Mouse (Mus musculus) hindlimb bud, embryonic 11.5 days (tissue): ENCODE results near the gene Bcl11a.

Source experiments
- DNase-seq: peaks from one replicate; pipeline ENCODE4 v3.0.0-alpha.2; 2012; ENCODE audit warnings: low read depth, low spot score; ENCODE audit errors: extremely low spot score

The Bcl11a gene

GRCm38 (mm10) chr11:24148545-24148944 lies 70.7 kb downstream of the Bcl11a start:
- no peak for DNase-seq

GRCm38 (mm10) chr11:24149462-24150220 lies 71.8 kb downstream of the Bcl11a start:
- DNase-seq: no peak

- DNase-seq: no peak
Measured at GRCm38 (mm10) chr11:24152076-24152784, 74.4 kb downstream of the Bcl11a start.

- no peak for DNase-seq
Measured at GRCm38 (mm10) chr11:24153049-24153448, 75.2 kb downstream of the Bcl11a start.

GRCm38 (mm10) chr11:24158026-24158425 lies 80.2 kb downstream of the Bcl11a start:
- no peak for DNase-seq

GRCm38 (mm10) chr11:24159656-24160055 lies 81.8 kb downstream of the Bcl11a start:
- no peak for DNase-seq

GRCm38 (mm10) chr11:24161458-24161857 lies 83.6 kb downstream of the Bcl11a start:
- DNase-seq: no peak

- no peak for DNase-seq
Measured at GRCm38 (mm10) chr11:24162056-24162455, 84.2 kb downstream of the Bcl11a start.

- DNase-seq: no peak
Measured at GRCm38 (mm10) chr11:24163072-24163471, 85.2 kb downstream of the Bcl11a start.

GRCm38 (mm10) chr11:24164065-24164464 lies 86.2 kb downstream of the Bcl11a start:
- DNase-seq: no peak

GRCm38 (mm10) chr11:24171675-24172285 lies 93.9 kb downstream of the Bcl11a start:
- no peak for DNase-seq

- DNase-seq: no peak
Measured at GRCm38 (mm10) chr11:24172585-24172984, 94.7 kb downstream of the Bcl11a start.

GRCm38 (mm10) chr11:24174161-24174792 lies 96.4 kb downstream of the Bcl11a start:
- no peak for DNase-seq

GRCm38 (mm10) chr11:24177458-24177857 lies 99.6 kb downstream of the Bcl11a start:
- no peak for DNase-seq

- no peak for DNase-seq
Measured at GRCm38 (mm10) chr11:24178823-24179476, 101.1 kb downstream of the Bcl11a start.

- DNase-seq: no peak
Measured at GRCm38 (mm10) chr11:24180040-24180439, 102.2 kb downstream of the Bcl11a start.

GRCm38 (mm10) chr11:24183501-24183900 lies 105.6 kb downstream of the Bcl11a start:
- no peak for DNase-seq

- DNase-seq: no peak
Measured at GRCm38 (mm10) chr11:24184932-24185331, 107.1 kb downstream of the Bcl11a start.

- DNase-seq: no peak
Measured at GRCm38 (mm10) chr11:24190411-24190810, 112.6 kb downstream of the Bcl11a start.

GRCm38 (mm10) chr11:24196460-24197190 lies 118.8 kb downstream of the Bcl11a start:
- no peak for DNase-seq
